Mouse (Mus musculus) embryonic facial prominence, embryonic 11.5 days (tissue): ENCODE measurements around the gene Iqcg. TPM values are rescaled to one million over a fixed set of nuclear protein-coding genes. Genes with fewer than 3 reads are reported as not detected.
A peak's percentile ranks its signal among the peaks of the same experiment; 100 is the strongest.

Source experiments
- ATAC-seq: fragments of 200-750 bp; cut with Nextera tagmentation; replicated peaks from 2 replicates; pipeline ENCODE4 v1.8.0; 2017; ENCODE audit warnings: low read depth; ENCODE audit not compliant: insufficient number of reproducible peaks, low FRiP score, low TSS enrichment
- DNase-seq: peaks from one replicate; pipeline ENCODE4 v3.0.0-alpha.2; 2015; ENCODE audit warnings: low spot score
- H3K27ac ChIP-seq: fragments of 300-500 bp; sonication (generic); replicated peaks from 2 replicates; pipeline ENCODE4 v1.5.1; 2014; ENCODE audit warnings: mild to moderate bottlenecking, low read depth, low read length, control low read depth
- H3K27me3 ChIP-seq: fragments of 300-500 bp; sonication (generic); 2 replicates; pipeline ENCODE4 v1.6.1; 2014; ENCODE audit warnings: mild to moderate bottlenecking, low read length, moderate library complexity, mixed read lengths; ENCODE audit not compliant: control insufficient read depth, insufficient read depth
- H3K36me3 ChIP-seq: fragments of 300-500 bp; sonication (generic); replicated peaks from 2 replicates; pipeline ENCODE4 v1.6.1; 2014; ENCODE audit warnings: low read depth, mild to moderate bottlenecking, low read length, moderate library complexity, mixed read lengths; ENCODE audit not compliant: control insufficient read depth, insufficient read depth
- H3K4me1 ChIP-seq: fragments of 300-500 bp; sonication (generic); 2 replicates; pipeline ENCODE4 v1.6.1; 2014; ENCODE audit warnings: low read length, mixed read lengths; ENCODE audit not compliant: control insufficient read depth, insufficient read depth
- H3K4me2 ChIP-seq: fragments of 300-500 bp; sonication (generic); 2 replicates; pipeline ENCODE4 v1.6.1; 2014; ENCODE audit warnings: low read depth, mild to moderate bottlenecking, control low read depth, low read length, moderate library complexity
- H3K4me3 ChIP-seq: fragments of 300-500 bp; sonication (generic); 2 replicates; pipeline ENCODE4 v1.5.1; 2014; ENCODE audit warnings: low read depth, low read length, control low read depth
- H3K9ac ChIP-seq: fragments of 300-500 bp; sonication (generic); replicated peaks from 2 replicates; pipeline ENCODE4 v1.6.1; 2014; ENCODE audit warnings: mild to moderate bottlenecking, control low read depth, low read length
- H3K9me3 ChIP-seq: fragments of 300-500 bp; sonication (generic); replicated peaks from 2 replicates; pipeline ENCODE4 v1.6.1; 2016; ENCODE audit warnings: mild to moderate bottlenecking, low read length, inconsistent platforms, mixed read lengths; ENCODE audit not compliant: control insufficient read depth
- WGBS: fragments of 180-500 bp; shearing (Covaris S2); extraction: QIAGEN DNeasy Blood & Tissue Kit; methylation state at CpG from one replicate; pipeline ENCODE4 v1.1.7; 2014; 5-methylcytosine and 5-hydroxymethylcytosine counted together
- polyA plus RNA-seq: library from polyadenylated mRNA; unstranded; fragments of >200 nt; fragmentation: Nextera tagmentation; extraction: Ambion mirVana; gene quantifications from 2 replicates; pipeline ENCODE4 v1.2.1, GENCODE M21; 2014

The Iqcg gene
- polyA plus RNA-seq, 1 experiment from 2014 or later, result 3.8 TPM

- Histone ChIP-seq H3K9me3 (no peaks in the 10 kb centered on the region), H3K4me1 (no peaks in the 10 kb centered on the region), H3K9ac (no peak overlapping the region), H3K4me2 (no peak overlapping the region), H3K27me3 (no peaks in the 10 kb centered on the region), H3K36me3 (no peaks in the 10 kb centered on the region), H3K27ac (no peak overlapping the region), H3K4me3 (no peak overlapping the region)
- WGBS, result 84% methylated on average over 6 of the region's 6 CpGs
- ATAC-seq, result no peak
- no peak for DNase-seq
Measured at GRCm38 (mm10) chr16:33072871-33073557, 17.0 kb upstream of the Iqcg start.

DNA sequence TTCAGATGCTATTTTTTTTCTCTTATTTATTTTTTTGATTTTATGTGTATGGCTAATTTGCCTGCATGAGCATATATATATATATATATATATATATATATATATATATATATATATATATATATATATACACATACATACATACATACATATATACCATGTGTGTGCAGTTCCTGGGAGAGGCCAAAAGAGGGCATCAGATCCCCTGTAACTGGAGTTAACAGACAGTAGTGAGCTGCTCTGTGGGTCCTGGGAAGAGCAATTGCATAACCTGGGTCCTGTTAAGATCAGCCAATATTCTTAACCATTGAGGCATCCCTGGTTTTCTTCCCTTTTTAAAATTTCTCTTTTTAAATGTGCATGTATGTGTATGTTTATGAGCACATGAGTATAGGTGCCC is 14.9 kb upstream of the Iqcg start:
- no peaks in the 10 kb centered on the region for H3K4me1 ChIP-seq
- H3K27ac ChIP-seq, result no peak overlapping the region
- H3K4me3 ChIP-seq, result no peak overlapping the region
- no peaks in the 10 kb centered on the region for H3K27me3 ChIP-seq
- no peaks in the 10 kb centered on the region for H3K9me3 ChIP-seq
- ATAC-seq (no peak), DNase-seq (no peak)
- H3K9ac ChIP-seq, result no peak overlapping the region
- H3K36me3 ChIP-seq, result no peaks in the 10 kb centered on the region
- H3K4me2 ChIP-seq, result no peak overlapping the region

- H3K4me2 ChIP-seq, result no peak overlapping the region
- H3K4me3 ChIP-seq, result no peak overlapping the region
- no peak overlapping the region for H3K27ac ChIP-seq
- ATAC-seq (no peak), DNase-seq (no peak)
- H3K9ac ChIP-seq, result no peak overlapping the region
- H3K4me1 ChIP-seq, result peaks cover 3% of the 10 kb centered on the region; the same call in 1 of the 2 replicates
- H3K36me3 ChIP-seq, result peaks cover 4% of the 10 kb centered on the region
- no peaks in the 10 kb centered on the region for H3K9me3 ChIP-seq
- 74% methylated on average over 9 of the region's 9 CpGs for WGBS
- H3K27me3 ChIP-seq, result no peaks in the 10 kb centered on the region
Measured at GRCm38 (mm10) chr16:33064636-33065035, 8.6 kb upstream of the Iqcg start.

DNA sequence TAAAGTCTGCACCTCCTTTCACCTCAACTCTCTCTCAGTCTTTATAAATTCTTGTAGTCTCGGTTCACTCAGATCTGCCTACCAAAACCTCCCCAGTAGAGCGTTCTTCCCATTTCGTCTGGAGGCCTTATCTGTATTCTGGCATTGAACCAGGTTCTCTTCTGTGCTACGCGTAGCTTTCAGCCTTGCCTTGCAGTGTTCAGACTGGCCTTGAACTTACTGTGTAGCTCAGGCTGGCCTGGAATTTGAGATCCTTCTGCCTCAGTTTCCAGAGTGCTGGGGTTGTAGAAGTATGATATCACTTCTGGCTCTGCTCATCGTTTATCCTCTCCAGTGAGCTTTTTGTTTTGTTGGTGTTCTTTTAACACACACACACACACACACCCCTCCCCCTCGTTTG is 7.2 kb upstream of the Iqcg start:
- H3K9ac ChIP-seq, result peak overlapping the region; percentile 72
- H3K4me3 ChIP-seq, result peak overlapping the region; percentile 66
- H3K36me3 ChIP-seq, result peaks cover 10% of the 10 kb centered on the region
- peaks cover 3% of the 10 kb centered on the region; the same call in 1 of the 2 replicates for H3K4me1 ChIP-seq
- no peak overlapping the region for H3K27ac ChIP-seq
- ATAC-seq, result no peak
- no peaks in the 10 kb centered on the region for H3K9me3 ChIP-seq
- no peak for DNase-seq
- H3K4me2 ChIP-seq, result peak overlapping the region; percentile 87
- no peaks in the 10 kb centered on the region for H3K27me3 ChIP-seq
- 35% methylated on average over 7 of the region's 7 CpGs for WGBS

DNA sequence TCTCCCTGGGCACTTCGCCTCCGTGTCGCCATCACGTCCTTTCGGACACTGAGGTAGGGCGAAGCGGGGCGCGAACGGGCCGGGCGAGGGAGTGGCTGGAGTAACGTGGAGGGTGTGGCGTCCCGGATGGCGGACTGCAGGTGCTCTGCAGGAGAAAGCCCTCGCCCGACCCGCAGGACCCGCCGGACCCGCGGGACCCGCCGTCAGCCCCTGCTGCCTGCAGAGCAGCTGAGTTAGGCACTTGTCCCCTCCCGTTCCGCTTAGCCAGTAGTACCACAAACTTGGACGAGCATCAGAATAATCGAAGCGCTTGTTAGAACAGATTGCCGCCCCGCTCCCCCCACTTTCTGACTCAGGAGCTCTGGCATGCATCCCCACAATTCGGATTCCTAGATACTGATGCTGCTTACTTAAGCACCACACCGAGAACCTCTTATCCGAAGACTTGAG is 6.7 kb upstream of the Iqcg start:
- peak overlapping the region; percentile 72 for H3K9ac ChIP-seq
- DNase-seq (no peak), ATAC-seq (peak; percentile 73)
- peaks cover 12% of the 10 kb centered on the region for H3K36me3 ChIP-seq
- peaks cover 3% of the 10 kb centered on the region for H3K4me1 ChIP-seq
- peak overlapping the region; percentile 87 for H3K4me2 ChIP-seq
- 1% methylated on average over 35 of the region's 35 CpGs for WGBS
- no peaks in the 10 kb centered on the region for H3K27me3 ChIP-seq
- no peaks in the 10 kb centered on the region for H3K9me3 ChIP-seq
- peak overlapping the region; percentile 66 for H3K4me3 ChIP-seq
- H3K27ac ChIP-seq, result 0 out of 2 replicates have a peak overlapping the region, but pooled peaks have one; percentile 43

- Histone ChIP-seq H3K4me2 (peak within 1 kb of the TSS; percentile 87), H3K27ac (peak within 1 kb of the TSS; percentile 43; the same call in 1 of the 2 replicates), H3K9ac (peak within 1 kb of the TSS; percentile 72), H3K9me3 (no peaks in the 10 kb centered on the region), H3K36me3 (peaks cover 12% of the 10 kb centered on the region), H3K4me3 (peak within 1 kb of the TSS; percentile 66), H3K4me1 (peaks cover 3% of the 10 kb centered on the region), H3K27me3 (no peaks in the 10 kb centered on the region)
- ATAC-seq, result peak; percentile 98
- WGBS, result under 1% methylated on average over 50 of the region's 64 CpGs
- peak; percentile 96 for DNase-seq
Measured at GRCm38 (mm10) chr16:33062024-33062681, 6.1 kb upstream of the Iqcg start, which contains the start of gene Lmln. TSS of gene Lmln (plus strand) at chr16:33062521.

DNA sequence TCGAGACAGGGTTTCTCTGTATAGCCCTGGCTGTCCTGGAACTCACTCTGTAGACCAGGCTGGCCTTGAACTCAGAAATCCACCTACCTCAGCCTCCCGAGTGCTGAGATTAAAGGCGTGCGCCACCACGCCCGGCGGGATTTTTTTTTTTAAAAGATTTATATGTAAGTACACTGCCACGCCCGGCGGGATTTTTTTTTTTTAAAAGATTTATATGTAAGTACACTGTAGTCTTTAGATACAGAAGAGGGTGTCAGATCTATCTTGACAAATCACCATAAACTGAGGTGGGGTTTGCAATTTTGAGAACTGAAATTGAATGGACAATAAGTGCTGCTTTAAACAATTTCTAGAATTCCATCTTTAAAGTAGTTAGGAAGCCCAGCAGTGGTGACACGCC is 5.4 kb upstream of the Iqcg start:
- Histone ChIP-seq H3K4me1 (peaks cover 3% of the 10 kb centered on the region), H3K27me3 (no peaks in the 10 kb centered on the region), H3K4me3 (peak overlapping the region; percentile 66; the same call in 1 of the 2 replicates), H3K36me3 (peaks cover 12% of the 10 kb centered on the region), H3K27ac (no peak overlapping the region), H3K4me2 (no peak overlapping the region; the same call in 1 of the 2 replicates), H3K9me3 (no peaks in the 10 kb centered on the region), H3K9ac (no peak overlapping the region)
- WGBS, result 56% methylated on average over 11 of the region's 11 CpGs
- DNase-seq (no peak), ATAC-seq (no peak)

- H3K36me3 ChIP-seq, result peaks cover 12% of the 10 kb centered on the region
- WGBS, result 77% methylated on average over 2 of the region's 2 CpGs
- no peaks in the 10 kb centered on the region for H3K9me3 ChIP-seq
- DNase-seq (no peak), ATAC-seq (no peak)
- no peak overlapping the region for H3K27ac ChIP-seq
- H3K9ac ChIP-seq, result no peak overlapping the region
- no peak overlapping the region for H3K4me2 ChIP-seq
- no peak overlapping the region for H3K4me3 ChIP-seq
- no peaks in the 10 kb centered on the region for H3K27me3 ChIP-seq
- peaks cover 3% of the 10 kb centered on the region for H3K4me1 ChIP-seq
Measured at GRCm38 (mm10) chr16:33060926-33061325, 4.9 kb upstream of the Iqcg start.
